17 mouse cellular contexts compared by ENCODE assay signal in genomic region chr6:51163882-51164281, GRCm38 (mm10).
A peak's percentile ranks its signal among the peaks of the same experiment; 100 is the strongest.
DNase-seq lines count a peak whose midpoint lies in the region; ATAC-seq and TF ChIP-seq lines count a peak whose summit lies in the region.
"Had no signal": no experiment of that assay in that cellular context is flagged by ENCODE, and none has a peak within 500 bp of the region (broad histone marks: within the 10 kb centered on the region; RNA-seq: fewer than 3 reads in every experiment).

No protein-coding gene starts in this region.

- H3K9me3 ChIP-seq in heart, embryonic 12.5 days (replicated peaks) = no peaks in the 10 kb centered on the region
- no peaks in the 10 kb centered on the region for H3K9me3 ChIP-seq in midbrain, embryonic 11.5 days (ENCODE audit: control insufficient read depth, low read length)
- H3K9me3 ChIP-seq in midbrain, postnatal 0 days (ENCODE audit: low read length) = no peaks in the 10 kb centered on the region
- H3K9me3 ChIP-seq in stomach, postnatal 0 days (ENCODE audit: control insufficient read depth, low read length) = no peaks in the 10 kb centered on the region
- no peaks in the 10 kb centered on the region for H3K9me3 ChIP-seq in kidney, embryonic 15.5 days (replicated peaks)
- H3K9me3 ChIP-seq: liver, embryonic 13.5 days; midbrain, embryonic 10.5 days had no signal

- H3K36me3 ChIP-seq in heart, embryonic 12.5 days = no peaks in the 10 kb centered on the region
- no peaks in the 10 kb centered on the region for H3K36me3 ChIP-seq in midbrain, embryonic 11.5 days (ENCODE audit: control insufficient read depth, insufficient read depth, low read length)
- no peaks in the 10 kb centered on the region for H3K36me3 ChIP-seq in midbrain, postnatal 0 days (ENCODE audit: insufficient read depth, low read length)
- no peaks in the 10 kb centered on the region for H3K36me3 ChIP-seq in stomach, postnatal 0 days (ENCODE audit: control insufficient read depth, insufficient read depth, low read length)
- H3K36me3 ChIP-seq in kidney, embryonic 15.5 days = no peaks in the 10 kb centered on the region
- H3K36me3 ChIP-seq: liver, embryonic 13.5 days; midbrain, embryonic 10.5 days had no signal

- H3K27me3 ChIP-seq in heart, embryonic 12.5 days (replicated peaks) = no peaks in the 10 kb centered on the region
- no peaks in the 10 kb centered on the region for H3K27me3 ChIP-seq in midbrain, embryonic 11.5 days (ENCODE audit: control insufficient read depth, insufficient read depth, low read length)
- H3K27me3 ChIP-seq in midbrain, postnatal 0 days (ENCODE audit: insufficient read depth, low read length) = peaks cover 2% of the 10 kb centered on the region; the same call in 1 of the 2 replicates
- no peaks in the 10 kb centered on the region for H3K27me3 ChIP-seq in stomach, postnatal 0 days (ENCODE audit: control insufficient read depth, insufficient read depth, low read length)
- no peaks in the 10 kb centered on the region for H3K27me3 ChIP-seq in kidney, embryonic 15.5 days
- H3K27me3 ChIP-seq: CH12.LX had no signal

- peak overlapping the region; percentile 11; the same call in 1 of the 2 replicates for H3K4me2 ChIP-seq in heart, embryonic 12.5 days
- no peak overlapping the region for H3K4me2 ChIP-seq in midbrain, embryonic 11.5 days
- no peak overlapping the region for H3K4me2 ChIP-seq in midbrain, postnatal 0 days (ENCODE audit: low read depth, low read length, poor library complexity, severe bottlenecking)
- no peak overlapping the region for H3K4me2 ChIP-seq in stomach, postnatal 0 days (replicated peaks; ENCODE audit: low read depth)
- H3K4me2 ChIP-seq in kidney, embryonic 15.5 days = no peak overlapping the region
- H3K4me2 ChIP-seq: liver, embryonic 13.5 days had no signal

- H3K9ac ChIP-seq in heart, embryonic 12.5 days = no peak overlapping the region
- no peak overlapping the region for H3K9ac ChIP-seq in midbrain, embryonic 11.5 days (ENCODE audit: low read length)
- H3K9ac ChIP-seq in midbrain, postnatal 0 days (replicated peaks; ENCODE audit: low read length, poor library complexity, severe bottlenecking) = no peak overlapping the region
- H3K9ac ChIP-seq in stomach, postnatal 0 days (ENCODE audit: low read length) = no peak overlapping the region
- no peak overlapping the region for H3K9ac ChIP-seq in kidney, embryonic 15.5 days
- H3K9ac ChIP-seq: liver, embryonic 13.5 days had no signal

- 31% methylated on average over 4 of the region's 4 CpGs for WGBS in heart, embryonic 12.5 days
- 77% methylated on average over 4 of the region's 4 CpGs for WGBS in midbrain, embryonic 11.5 days
- WGBS in midbrain, postnatal 0 days = 89% methylated on average over 4 of the region's 4 CpGs
- 75% methylated on average over 4 of the region's 4 CpGs for WGBS in stomach, postnatal 0 days
- WGBS in kidney, embryonic 15.5 days = 73% methylated on average over 4 of the region's 4 CpGs

- H3K4me1 ChIP-seq in heart, embryonic 12.5 days (replicated peaks) = peaks cover 36% of the 10 kb centered on the region
- H3K4me1 ChIP-seq in midbrain, embryonic 11.5 days (ENCODE audit: control insufficient read depth, insufficient read depth, low read length) = peaks cover 14% of the 10 kb centered on the region
- H3K4me1 ChIP-seq in midbrain, postnatal 0 days (ENCODE audit: insufficient read depth, low read length) = peaks cover 2% of the 10 kb centered on the region; the same call in 1 of the 2 replicates
- peaks cover 10% of the 10 kb centered on the region for H3K4me1 ChIP-seq in embryonic fibroblast, embryonic 13.5 days (ENCODE audit: control insufficient read depth, insufficient read depth, low read length)
- H3K4me1 ChIP-seq in stomach, postnatal 0 days (replicated peaks; ENCODE audit: control insufficient read depth, insufficient read depth) = 0 out of 2 replicates have a peak, but pooled peaks cover 4% of the 10 kb centered on the region
- H3K4me1 ChIP-seq in kidney, embryonic 15.5 days = peaks cover 34% of the 10 kb centered on the region

- no peak for DNase-seq in heart, postnatal 14 days
- DNase-seq in midbrain, embryonic 11.5 days (ENCODE audit: low spot score, missing footprints) = peak; percentile 80
- DNase-seq in midbrain, postnatal 0 days (ENCODE audit: low spot score) = no peak
- no peak for DNase-seq in stomach, postnatal 0 days (ENCODE audit: low spot score)
- no peak for DNase-seq in thymus, postnatal 25 days
- DNase-seq: cerebellum, adult 8-10 months; kidney, adult 18-20 months; kidney, postnatal 4 days; liver, embryonic 13.5 days; lung, postnatal 14 days; thymus, postnatal 4 days had no signal

- ATAC-seq in heart, embryonic 12.5 days (ENCODE audit: insufficient number of reproducible peaks, low FRiP score) = no peak
- ATAC-seq in midbrain, embryonic 11.5 days (ENCODE audit: low FRiP score) = no peak
- ATAC-seq in midbrain, postnatal 0 days (ENCODE audit: low FRiP score) = no peak
- ATAC-seq in stomach, postnatal 0 days (ENCODE audit: low FRiP score, low TSS enrichment) = no peak
- no peak for ATAC-seq in kidney, embryonic 15.5 days (replicated peaks; ENCODE audit: low FRiP score)

- TF ChIP-seq POLR2A in embryonic fibroblast, embryonic 13.5 days (IDR thresholded peaks at IDR 0.05; ENCODE audit: low read depth, low read length) = no peak

- no peak for TF ChIP-seq CTCF in midbrain, postnatal 0 days (IDR thresholded peaks at IDR 0.05)
- TF ChIP-seq CTCF in embryonic fibroblast, embryonic 13.5 days (IDR thresholded peaks at IDR 0.05; ENCODE audit: borderline replicate concordance, insufficient read depth, low read length) = no peak
- TF ChIP-seq CTCF in stomach, postnatal 0 days (IDR thresholded peaks at IDR 0.05; ENCODE audit: low read depth) = no peak

- no peak for TF ChIP-seq EP300 in stomach, postnatal 0 days (optimal IDR thresholded peaks at IDR 0.05)

- no peak overlapping the region for H3K4me3 ChIP-seq in heart, embryonic 12.5 days
- H3K4me3 ChIP-seq in midbrain, embryonic 11.5 days (ENCODE audit: low read depth, low read length) = no peak overlapping the region
- H3K4me3 ChIP-seq in midbrain, postnatal 0 days (ENCODE audit: low read depth, low read length) = no peak overlapping the region
- H3K4me3 ChIP-seq in embryonic fibroblast, embryonic 13.5 days (ENCODE audit: insufficient read depth, low read length) = no peak overlapping the region
- no peak overlapping the region for H3K4me3 ChIP-seq in stomach, postnatal 0 days (ENCODE audit: low read depth, low read length)
- H3K4me3 ChIP-seq in kidney, embryonic 15.5 days (replicated peaks) = no peak overlapping the region
- H3K4me3 ChIP-seq: liver, embryonic 13.5 days; midbrain, embryonic 10.5 days; myocyte had no signal

- H3K27ac ChIP-seq in heart, embryonic 12.5 days (ENCODE audit: poor library complexity, severe bottlenecking) = peak overlapping the region; percentile 70
- H3K27ac ChIP-seq in midbrain, embryonic 11.5 days (ENCODE audit: low read depth, low read length) = no peak overlapping the region
- no peak overlapping the region for H3K27ac ChIP-seq in midbrain, postnatal 0 days (ENCODE audit: low read depth, low read length)
- peak overlapping the region; percentile 98 for H3K27ac ChIP-seq in embryonic fibroblast, embryonic 13.5 days (ENCODE audit: insufficient read depth, low read length)
- peak overlapping the region; percentile 25; the same call in 1 of the 2 replicates for H3K27ac ChIP-seq in stomach, postnatal 0 days (replicated peaks)
- H3K27ac ChIP-seq in kidney, embryonic 15.5 days = no peak overlapping the region
- H3K27ac ChIP-seq: liver, embryonic 13.5 days had no signal

- intact Hi-C loops in heart, postnatal 14 days (cut with DNase I) = loop anchor here (5.0 to 10.0 kb wide), 3 partner anchors 37 to 189 kb away; no protein-coding TSS in a partner anchor

Comparison
In these comparisons a context has a peak if more than half of its experiments do, and no peak if none do; other contexts are left out.
1. H3K27ac ChIP-seq: peak in heart, embryonic 12.5 days (single experiment), embryonic fibroblast, embryonic 13.5 days (single experiment) and stomach, postnatal 0 days (single experiment); none in midbrain, embryonic 11.5 days (single experiment), midbrain, postnatal 0 days (single experiment) and kidney, embryonic 15.5 days (single experiment).